Mouse (Mus musculus) central nervous system, embryonic 18 days (tissue): ENCODE results near the gene Olfr898. TPM values are rescaled to one million over a fixed set of nuclear protein-coding genes. Genes with fewer than 3 reads are reported as not detected.

Experiments
- polyA plus RNA-seq: library from polyadenylated mRNA; depleted of rRNA; stranded (reverse); fragments of >200 nt; gene quantifications from 2 replicates; pipeline ENCODE4 v1.2.3, GENCODE M21; 2012; rRNA removed

Gene Olfr898
- polyA plus RNA-seq, result not detected in 2 replicates

GRCm38 (mm10) chr9:38348111-38348510, at the start of gene Olfr898:
TSS of gene Olfr898 (plus strand) at chr9:38348411.

GRCm38 (mm10) chr9:38328760-38329159, 19.5 kb upstream of the Olfr898 start, which contains the start of gene Olfr25:
TSS of gene Olfr25 (plus strand) at chr9:38329060.

GRCm38 (mm10) chr9:38366596-38366995, 18.4 kb downstream of the Olfr898 start, which contains the start of gene Olfr250:
TSS of gene Olfr250 (plus strand) at chr9:38366896.

GRCm38 (mm10) chr9:38376786-38377185, 28.6 kb downstream of the Olfr898 start, which contains the start of gene Olfr251:
TSS of gene Olfr251 (plus strand) at chr9:38377086.

GRCm38 (mm10) chr9:38401398-38401797, 53.2 kb downstream of the Olfr898 start, which contains the start of gene Olfr147:
TSS of gene Olfr147 (plus strand) at chr9:38401698.

Other genes with a start within 250 kb of the Olfr898 start
- gene Olfr888, start 240.3 kb upstream of the Olfr898 start, polyA plus RNA-seq, result not detected in 2 replicates
- gene Olfr889, start 233.2 kb upstream of the Olfr898 start, polyA plus RNA-seq, result not detected in 2 replicates
- not detected in 2 replicates for gene Olfr890, start 205.9 kb upstream of the Olfr898 start, polyA plus RNA-seq
- not detected in 2 replicates for gene Olfr891, start 167.6 kb upstream of the Olfr898 start, polyA plus RNA-seq
- not detected in 2 replicates for gene Olfr893, start 140.0 kb upstream of the Olfr898 start, polyA plus RNA-seq
- not detected in 2 replicates for gene Olfr894, start 130.4 kb upstream of the Olfr898 start, polyA plus RNA-seq
- gene Olfr143, start 95.6 kb upstream of the Olfr898 start, polyA plus RNA-seq, result not detected in 2 replicates
- gene Olfr895, start 80.6 kb upstream of the Olfr898 start, polyA plus RNA-seq, result not detected in 2 replicates
- gene Olfr896-ps1, start 57.3 kb upstream of the Olfr898 start, polyA plus RNA-seq, result not detected in 2 replicates
- not detected in 2 replicates for gene Olfr25, start 19.4 kb upstream of the Olfr898 start, polyA plus RNA-seq
- not detected in 2 replicates for gene Olfr250, start 18.5 kb downstream of the Olfr898 start, polyA plus RNA-seq
- not detected in 2 replicates for gene Olfr251, start 28.7 kb downstream of the Olfr898 start, polyA plus RNA-seq
- not detected in 2 replicates for gene Olfr147, start 53.3 kb downstream of the Olfr898 start, polyA plus RNA-seq
- not detected in 2 replicates for gene Olfr901, start 81.0 kb downstream of the Olfr898 start, polyA plus RNA-seq
- gene Olfr902, start 99.2 kb downstream of the Olfr898 start, polyA plus RNA-seq, result not detected in 2 replicates
- gene Olfr904, start 114.7 kb downstream of the Olfr898 start, polyA plus RNA-seq, result not detected in 2 replicates
- not detected in 2 replicates for gene Olfr905, start 122.7 kb downstream of the Olfr898 start, polyA plus RNA-seq
- gene Olfr906, start 138.7 kb downstream of the Olfr898 start, polyA plus RNA-seq, result not detected in 2 replicates
- not detected in 2 replicates for gene Olfr907, start 147.4 kb downstream of the Olfr898 start, polyA plus RNA-seq
- not detected in 2 replicates for gene Olfr911-ps1, start 173.2 kb downstream of the Olfr898 start, polyA plus RNA-seq
- gene Olfr910, start 189.4 kb downstream of the Olfr898 start, polyA plus RNA-seq, result not detected in 2 replicates
- gene Olfr912, start 231.8 kb downstream of the Olfr898 start, polyA plus RNA-seq, result not detected in 2 replicates
- gene Olfr913, start 244.3 kb downstream of the Olfr898 start, polyA plus RNA-seq, result not detected in 2 replicates